Mouse (Mus musculus) lung, adult 2 months (tissue): Measurements from ENCODE around the gene Ddx23. TPM values are rescaled to one million over a fixed set of nuclear protein-coding genes. Genes with fewer than 3 reads are reported as not detected.

Experiments used
- DNase-seq: peaks from one replicate; pipeline ENCODE4 v3.0.0; 2022
- H3K4me1 ChIP-seq: fragments of 200-500 bp; 2 replicates; pipeline ENCODE4 v1.6.1; 2011; ENCODE audit warnings: low read length; ENCODE audit not compliant: control insufficient read depth, insufficient read depth
- H3K4me3 ChIP-seq: fragments of 200-500 bp; replicated peaks from 2 replicates; pipeline ENCODE3; 2011; ENCODE audit warnings: low read depth, mild to moderate bottlenecking, control low read depth, low read length; ENCODE audit errors: extremely low read depth
- CTCF ChIP-seq: fragments of 200-500 bp; IDR thresholded peaks from 2 replicates; pipeline ENCODE4 v1.5.1; 2011; ENCODE audit warnings: mild to moderate bottlenecking, low read length, control low read depth; ENCODE audit not compliant: insufficient read depth
- POLR2A ChIP-seq: fragments of 200-500 bp; IDR thresholded peaks from 2 replicates; pipeline ENCODE4 v1.6.1; 2011; ENCODE audit warnings: low read depth, mild to moderate bottlenecking, control low read depth, low read length, borderline replicate concordance; ENCODE audit errors: extremely low read depth
- WGBS: fragments of 180-500 bp; shearing (Covaris S2); methylation state at CpG from one replicate; pipeline ENCODE4 v1.1.7; 2018; 5-methylcytosine and 5-hydroxymethylcytosine counted together
- polyA plus RNA-seq: library from polyadenylated mRNA; depleted of rRNA; stranded (reverse); fragments of >200 nt; gene quantifications from 2 replicates; pipeline ENCODE4 v1.2.3, GENCODE M21; 2012

Ddx23 gene
- polyA plus RNA-seq, 1 experiment = 38.9 TPM

DNA sequence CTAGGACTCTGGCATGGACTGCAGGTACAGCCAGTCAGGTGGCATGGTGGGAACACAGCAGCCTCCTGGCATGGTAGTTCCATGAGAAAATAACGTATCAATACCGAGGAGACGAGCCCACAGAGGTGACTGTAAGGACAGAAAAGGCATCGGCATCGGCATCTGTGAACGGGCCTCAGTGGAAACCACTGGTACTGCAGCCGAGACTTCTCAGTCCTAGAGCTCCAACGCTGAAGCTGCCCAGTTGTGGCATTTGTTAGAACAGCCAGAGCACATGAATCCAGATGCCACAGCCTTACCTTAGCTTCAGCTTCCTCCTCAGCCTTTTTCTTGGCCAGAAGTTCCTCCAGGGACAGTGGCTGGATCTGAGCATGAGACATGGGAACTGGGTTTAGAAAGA lies 10.5 kb downstream of the Ddx23 start:
- no peak for TF ChIP-seq POLR2A
- TF ChIP-seq CTCF = no peak
- H3K4me1 ChIP-seq = no peaks in the 10 kb centered on the region
- WGBS = 96% methylated on average over 8 of the region's 8 CpGs
- DNase-seq = no peak
- no peak overlapping the region for H3K4me3 ChIP-seq

DNA sequence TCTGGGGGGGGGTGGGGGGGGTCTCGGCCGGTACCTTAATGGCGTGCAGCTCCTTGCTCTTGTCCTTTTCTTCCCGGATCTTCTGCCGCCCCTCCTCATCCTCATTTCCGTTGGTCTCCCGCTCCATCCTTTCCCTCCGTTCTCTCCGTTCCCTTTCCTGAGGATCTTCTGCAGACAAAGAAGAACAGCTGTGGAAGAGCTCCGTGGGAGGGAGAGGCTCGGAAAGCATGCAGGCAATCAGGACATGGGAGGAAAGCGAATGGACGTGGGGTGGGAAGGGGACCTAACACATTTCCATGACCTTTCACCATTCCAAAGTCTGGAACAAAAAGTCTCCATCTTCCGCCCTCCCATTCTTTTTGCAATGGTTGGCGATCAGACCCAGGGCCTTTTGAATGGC lies 11.3 kb downstream of the Ddx23 start:
- Histone ChIP-seq H3K4me1 (no peaks in the 10 kb centered on the region), H3K4me3 (no peak overlapping the region)
- 87% methylated on average over 15 of the region's 15 CpGs for whole genome bisulfite sequencing
- DNase-seq = no peak
- no peak for TF ChIP-seq CTCF
- TF ChIP-seq POLR2A = no peak

DNA sequence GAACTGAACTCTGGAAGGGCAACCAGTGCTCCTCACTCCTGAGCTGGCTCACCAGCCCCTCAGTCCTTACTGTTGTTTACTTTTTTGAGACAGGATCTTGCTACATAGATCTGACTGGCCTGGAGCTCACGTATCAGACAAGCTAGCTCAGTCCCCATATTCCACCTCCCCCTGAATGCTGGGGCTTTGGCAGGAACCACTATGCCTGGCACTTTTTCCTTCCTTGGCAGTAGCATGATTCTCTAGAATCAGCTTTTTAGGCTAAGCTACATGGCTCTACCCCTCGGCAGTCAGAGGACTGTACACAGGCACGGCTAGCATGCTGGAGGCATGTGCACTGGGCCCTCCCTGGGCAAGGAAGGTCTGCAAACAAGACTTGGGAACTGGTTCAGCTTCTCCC lies 14.6 kb downstream of the Ddx23 start:
- 83% methylated on average over 3 of the region's 3 CpGs for WGBS
- TF ChIP-seq POLR2A (no peak), CTCF (no peak)

GRCm38 (mm10) chr15:98647308-98647707 lies 15.4 kb downstream of the Ddx23 start:
- Histone ChIP-seq H3K4me1 (no peaks in the 10 kb centered on the region), H3K4me3 (no peak overlapping the region)
- no peak for DNase-seq
- WGBS = 87% methylated on average over 10 of the region's 10 CpGs
- TF ChIP-seq CTCF = no peak
- TF ChIP-seq POLR2A = no peak

More for the DNA sequence above, 14.6 kb downstream of the Ddx23 start:
- no peak for DNase-seq
- Histone ChIP-seq H3K4me3 (no peak overlapping the region), H3K4me1 (no peaks in the 10 kb centered on the region)

DNA sequence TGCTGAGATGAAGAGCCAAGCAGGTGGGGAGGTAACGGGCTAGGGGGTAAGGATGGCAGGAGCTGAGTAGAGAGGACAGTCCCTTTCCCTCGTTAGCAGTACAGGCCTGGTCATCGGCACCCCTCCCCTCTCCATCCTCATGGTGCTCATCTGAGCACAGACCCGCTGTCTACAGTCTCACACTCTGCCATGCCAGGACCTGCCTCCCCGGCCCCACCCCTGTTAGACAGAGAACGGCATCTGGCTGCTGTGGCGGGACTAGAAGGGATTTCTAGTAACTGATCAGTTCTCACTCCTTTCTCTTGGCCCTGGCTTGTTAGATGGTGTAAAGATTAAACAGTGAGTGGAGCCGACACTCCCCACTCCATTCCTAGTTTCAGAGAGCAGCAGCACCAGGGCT lies 16.0 kb downstream of the Ddx23 start:
- 77% methylated on average over 8 of the region's 8 CpGs for WGBS
- TF ChIP-seq CTCF (no peak), POLR2A (no peak)
- H3K4me3 ChIP-seq = no peak overlapping the region
- no peak for DNase-seq
- no peaks in the 10 kb centered on the region for H3K4me1 ChIP-seq

DNA sequence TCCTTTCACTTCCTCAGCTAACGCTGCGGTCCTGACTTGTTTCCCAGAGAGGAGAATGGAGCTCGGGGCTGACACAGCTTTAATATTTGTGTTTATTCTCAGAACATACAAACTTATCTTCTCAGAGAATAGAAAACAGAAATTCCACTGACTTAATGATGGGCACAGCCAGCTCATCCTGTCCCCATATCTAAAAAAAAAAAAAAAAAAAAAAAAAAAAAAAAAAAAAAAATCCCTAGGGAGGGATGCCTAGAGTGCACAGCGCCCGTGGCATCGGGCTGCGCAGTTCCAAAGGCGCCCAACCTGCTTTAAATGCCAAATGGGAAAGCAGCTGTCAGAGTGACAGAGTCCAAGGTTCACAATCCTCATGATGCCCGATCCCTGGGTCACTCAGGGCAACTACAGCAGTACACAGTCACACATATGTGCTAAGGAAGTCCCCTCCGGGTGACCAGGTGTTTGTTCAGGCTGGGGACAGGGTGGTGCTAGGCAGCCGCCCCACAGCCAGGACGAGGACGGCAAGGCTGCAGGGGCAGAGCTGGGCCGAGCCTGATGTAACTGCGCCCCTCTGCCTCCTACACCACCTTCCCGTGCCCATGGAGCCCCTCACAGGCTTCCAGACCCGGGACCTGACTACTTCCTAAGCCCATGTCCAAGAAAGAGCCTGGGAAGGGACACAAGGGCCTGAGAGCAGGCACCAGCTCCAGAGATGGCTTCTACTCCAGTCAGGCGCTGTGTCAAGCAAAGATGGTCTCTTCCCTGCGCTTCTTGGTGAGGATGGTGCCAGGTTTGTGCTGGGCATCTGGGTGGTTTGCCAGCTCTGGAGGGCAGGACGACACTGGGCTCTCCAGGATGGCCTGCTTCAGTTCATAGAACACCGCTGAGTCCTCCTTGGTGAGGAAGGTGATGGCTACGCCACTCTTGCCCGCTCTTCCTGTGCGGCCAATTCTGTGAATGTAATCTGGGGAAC lies 17.4 kb downstream of the Ddx23 start:
- WGBS = 86% methylated on average over 24 of the region's 24 CpGs
- DNase-seq = no peak
- TF ChIP-seq POLR2A = no peak
- no peak overlapping the region for H3K4me3 ChIP-seq
- H3K4me1 ChIP-seq = no peaks in the 10 kb centered on the region

DNA sequence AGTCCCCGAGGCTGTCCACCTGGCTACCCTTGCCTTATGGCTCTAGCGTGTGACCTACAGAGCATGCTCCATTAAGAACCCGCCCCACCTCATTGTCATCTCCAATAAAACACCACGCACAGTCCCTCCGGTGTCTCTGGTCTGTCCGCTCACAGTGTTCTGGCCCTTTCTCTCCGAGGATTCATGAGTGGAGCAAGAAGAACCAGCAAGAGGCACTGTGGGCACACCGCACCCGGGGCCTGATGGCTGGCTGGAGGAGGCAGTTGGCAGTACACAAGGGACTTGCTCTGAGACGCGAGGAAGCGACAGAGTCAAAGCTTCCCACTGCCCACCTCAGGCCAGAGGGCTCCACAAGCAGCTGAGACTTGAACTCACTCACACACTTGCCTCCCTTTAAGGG lies 18.3 kb downstream of the Ddx23 start:
- 87% methylated on average over 12 of the region's 12 CpGs for WGBS
- DNase-seq = no peak
- Histone ChIP-seq H3K4me1 (no peaks in the 10 kb centered on the region), H3K4me3 (no peak overlapping the region)
- TF ChIP-seq POLR2A = no peak
- no peak for TF ChIP-seq CTCF

DNA sequence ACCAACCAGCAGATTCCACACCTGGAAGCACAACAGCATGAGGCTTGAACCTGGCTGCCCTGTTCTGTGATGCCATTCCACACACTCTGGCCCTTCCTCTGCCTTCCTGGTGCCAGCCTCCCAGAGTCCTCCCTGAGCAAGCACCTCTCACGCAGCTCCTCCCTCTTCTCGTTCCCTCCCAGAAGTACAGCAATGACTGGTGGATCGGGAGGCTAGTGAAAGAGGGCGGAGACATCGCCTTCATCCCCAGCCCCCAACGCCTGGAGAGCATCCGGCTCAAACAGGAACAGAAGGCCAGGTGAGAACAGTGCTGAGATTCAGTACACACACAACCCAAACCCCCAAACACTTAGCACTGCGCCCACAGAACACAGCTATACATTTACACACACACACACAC lies 22.5 kb downstream of the Ddx23 start:
- no peaks in the 10 kb centered on the region for H3K4me1 ChIP-seq
- DNase-seq = peak; percentile 36
- no peak for TF ChIP-seq CTCF
- TF ChIP-seq POLR2A = peak; percentile 40; the same call in 1 of the 2 replicates
- no peak overlapping the region for H3K4me3 ChIP-seq
- 45% methylated on average over 8 of the region's 8 CpGs for WGBS

DNA sequence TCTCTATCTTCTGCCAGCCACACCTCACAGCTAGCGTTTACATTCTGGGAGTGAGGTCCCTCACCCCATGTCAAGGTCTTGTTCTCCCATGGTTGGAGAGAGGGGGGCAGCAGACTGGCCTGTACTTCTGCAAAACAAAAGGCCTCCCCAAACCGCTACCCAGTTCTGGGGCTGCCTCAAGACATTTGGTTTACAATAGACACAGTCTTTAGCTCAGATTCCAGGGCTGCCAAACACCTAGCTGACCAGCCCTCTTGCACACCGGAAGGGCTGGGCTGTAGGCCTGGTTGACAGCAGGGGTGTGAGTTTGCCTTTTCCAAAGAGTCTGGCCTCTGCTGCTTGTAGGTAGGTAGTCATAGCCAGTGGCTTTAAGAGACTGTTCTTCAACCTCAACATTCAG lies 25.5 kb downstream of the Ddx23 start:
- 75% methylated on average over 3 of the region's 3 CpGs for WGBS

DNA sequence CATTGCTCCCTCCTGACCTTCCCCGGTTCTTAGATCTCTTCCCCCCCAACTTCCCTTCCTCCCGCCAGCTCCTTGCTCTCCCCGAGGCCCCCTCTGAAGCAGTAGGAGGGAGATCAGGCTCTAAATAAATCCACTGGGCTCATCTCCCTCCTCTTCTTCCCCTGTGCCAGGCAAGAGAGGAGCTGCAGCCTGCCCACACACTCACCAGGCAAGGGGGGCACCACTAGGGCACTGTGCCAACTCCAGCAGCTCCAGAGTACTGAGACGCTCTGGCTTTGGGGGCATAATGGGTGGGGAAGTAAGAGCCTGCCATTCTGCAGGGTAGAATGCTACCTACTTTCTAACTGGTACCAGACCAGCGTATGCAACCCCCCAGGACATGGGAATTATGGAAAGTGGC lies 26.2 kb downstream of the Ddx23 start:
- TF ChIP-seq CTCF (no peak), POLR2A (no peak)
- WGBS = 84% methylated on average over 5 of the region's 5 CpGs
- Histone ChIP-seq H3K4me1 (peaks cover 8% of the 10 kb centered on the region), H3K4me3 (no peak overlapping the region)
- DNase-seq = no peak

More for the DNA sequence above, 25.5 kb downstream of the Ddx23 start:
- Histone ChIP-seq H3K4me3 (no peak overlapping the region), H3K4me1 (peaks cover 8% of the 10 kb centered on the region)
- no peak for TF ChIP-seq POLR2A
- no peak for TF ChIP-seq CTCF
- no peak for DNase-seq
